Mouse (Mus musculus) ES-Bruce4 (cell line): ENCODE data around the gene Syne1.

Experiments
- CTCF ChIP-seq: IDR thresholded peaks from one replicate; pipeline ENCODE4 v1.8.1; 2011; ENCODE audit warnings: low read depth, low read length
- EP300 ChIP-seq: IDR thresholded peaks from 2 replicates; pipeline ENCODE4 v1.6.1; 2011; ENCODE audit warnings: low read depth, low read length; ENCODE audit not compliant: insufficient read depth
- POLR2A ChIP-seq: IDR thresholded peaks from one replicate; pipeline ENCODE4 v1.8.1; 2011; ENCODE audit warnings: low read length; ENCODE audit not compliant: insufficient read depth

GRCm38 (mm10) chr10:5309961-5310713 lies 241.1 kb downstream of the Syne1 start:
- TF ChIP-seq CTCF, result no peak
- TF ChIP-seq EP300, result no peak
- no peak for TF ChIP-seq POLR2A
